Mouse (Mus musculus): Measurements from ENCODE around the gene Elavl1. TPM values are rescaled to one million over a fixed set of nuclear protein-coding genes. Genes with fewer than 3 reads are reported as not detected.
A peak's percentile ranks its signal among the peaks of the same experiment; 100 is the strongest.
"Not testable (repeated sequence)": the region's sequence is repeated elsewhere in the genome, so short reads cannot be mapped to it uniquely, and the experiment has no call there.

Elavl1 gene
- total RNA-seq, 2 experiments from 2014 or later: 50.1 to 55.0 TPM

DNA sequence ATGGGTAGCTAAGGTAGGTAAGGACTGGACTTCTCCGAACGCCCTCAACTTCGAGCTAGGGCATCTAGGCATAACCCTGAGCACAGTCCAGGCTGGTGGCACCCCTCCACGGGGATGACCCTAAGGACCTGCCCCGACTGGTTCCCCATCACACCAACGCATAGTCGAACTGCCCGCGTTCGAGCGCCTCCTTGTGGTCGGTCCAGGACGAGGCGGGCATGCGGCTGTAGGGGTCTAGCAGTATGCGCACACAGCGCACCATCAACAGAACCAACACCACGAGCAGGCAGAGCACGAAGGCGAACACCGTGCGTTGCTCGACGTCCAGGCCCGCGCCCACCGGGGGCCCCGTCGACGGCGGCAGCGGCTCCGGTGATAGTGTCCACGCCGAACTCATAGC, 67.0 kb downstream of the Elavl1 start:
- peak; percentile 81 for DNase-seq

DNA sequence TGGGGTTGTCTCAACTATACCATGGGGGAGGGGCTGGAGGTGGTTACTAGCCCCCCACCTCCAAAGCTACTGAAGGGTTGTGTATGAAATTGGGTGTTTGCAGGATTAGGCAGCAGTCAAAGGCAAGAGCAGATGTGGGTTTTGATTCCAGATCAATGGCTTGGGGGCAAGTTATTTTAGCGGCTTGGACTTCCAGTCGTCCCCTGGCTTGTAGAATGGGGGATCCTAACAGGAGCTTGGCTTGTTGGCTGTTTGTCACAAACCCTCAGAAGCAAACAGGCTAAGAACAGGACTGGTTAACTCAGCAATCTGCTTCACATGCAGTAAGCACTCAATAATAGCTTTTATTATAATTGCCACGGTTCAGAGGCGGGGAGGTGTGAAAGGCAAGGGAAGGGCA, 67.9 kb downstream of the Elavl1 start:
- DNase-seq: no peak

DNA sequence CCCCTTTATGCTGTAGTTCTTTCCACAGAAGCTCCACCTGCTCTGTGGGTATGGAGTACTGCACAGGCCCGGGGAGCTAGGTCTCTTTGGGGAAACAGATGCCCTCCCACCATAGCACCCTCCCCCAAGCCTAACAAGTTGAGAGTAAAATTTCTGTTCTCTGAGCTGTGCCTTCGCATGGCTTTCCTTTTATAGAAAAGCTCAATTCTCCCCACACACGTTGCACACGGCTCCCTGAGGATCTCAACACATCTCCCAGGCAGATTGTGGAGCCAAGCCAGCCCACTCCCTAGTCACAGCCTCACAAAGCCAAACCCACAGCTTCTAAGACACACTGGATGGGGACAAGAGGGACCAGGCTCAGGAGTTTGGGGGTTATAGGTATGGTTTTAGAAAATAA, 68.3 kb downstream of the Elavl1 start:
- no peak for DNase-seq

DNA sequence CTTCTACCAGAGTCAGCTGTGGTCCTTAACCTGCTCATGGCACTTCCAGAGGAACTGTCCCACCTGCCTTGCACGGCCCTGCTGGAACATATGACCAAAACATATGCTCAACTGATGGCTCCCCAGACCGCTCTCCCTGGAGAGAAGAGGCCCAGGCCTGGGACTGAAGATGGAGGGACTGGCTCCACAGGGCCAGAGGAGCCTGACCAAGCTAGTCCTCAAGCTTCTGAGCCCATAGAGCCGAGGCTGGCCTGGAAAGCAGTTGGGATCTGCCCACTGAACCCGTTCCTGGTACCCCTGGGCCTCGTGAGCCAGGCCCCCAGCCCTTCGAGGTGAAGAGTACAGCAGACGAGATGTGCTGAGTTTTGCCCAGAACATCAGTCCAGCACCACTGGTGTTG, 69.7 kb downstream of the Elavl1 start:
- not testable (repeated sequence) for DNase-seq

DNA sequence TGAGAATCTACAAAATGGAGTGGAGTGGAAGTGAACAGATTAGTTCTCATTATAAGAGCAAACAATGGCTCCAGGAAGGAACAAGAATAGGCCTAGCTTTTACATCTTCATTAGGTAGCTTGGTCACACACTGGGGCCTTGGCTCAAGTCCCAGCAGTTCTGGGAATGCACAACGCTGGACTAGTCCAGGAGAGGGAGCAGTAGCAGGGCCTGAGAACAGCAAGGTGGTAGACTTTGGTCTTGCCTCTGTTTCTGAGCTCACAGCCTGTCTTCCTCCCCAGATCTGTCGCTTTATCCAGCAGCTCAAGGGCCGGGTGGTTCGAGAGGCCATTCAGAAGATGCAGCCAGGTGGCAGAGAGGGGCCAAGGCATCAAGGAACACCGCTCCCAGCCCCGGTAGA, 71.2 kb downstream of the Elavl1 start:
- peak; percentile 45 for DNase-seq

DNA sequence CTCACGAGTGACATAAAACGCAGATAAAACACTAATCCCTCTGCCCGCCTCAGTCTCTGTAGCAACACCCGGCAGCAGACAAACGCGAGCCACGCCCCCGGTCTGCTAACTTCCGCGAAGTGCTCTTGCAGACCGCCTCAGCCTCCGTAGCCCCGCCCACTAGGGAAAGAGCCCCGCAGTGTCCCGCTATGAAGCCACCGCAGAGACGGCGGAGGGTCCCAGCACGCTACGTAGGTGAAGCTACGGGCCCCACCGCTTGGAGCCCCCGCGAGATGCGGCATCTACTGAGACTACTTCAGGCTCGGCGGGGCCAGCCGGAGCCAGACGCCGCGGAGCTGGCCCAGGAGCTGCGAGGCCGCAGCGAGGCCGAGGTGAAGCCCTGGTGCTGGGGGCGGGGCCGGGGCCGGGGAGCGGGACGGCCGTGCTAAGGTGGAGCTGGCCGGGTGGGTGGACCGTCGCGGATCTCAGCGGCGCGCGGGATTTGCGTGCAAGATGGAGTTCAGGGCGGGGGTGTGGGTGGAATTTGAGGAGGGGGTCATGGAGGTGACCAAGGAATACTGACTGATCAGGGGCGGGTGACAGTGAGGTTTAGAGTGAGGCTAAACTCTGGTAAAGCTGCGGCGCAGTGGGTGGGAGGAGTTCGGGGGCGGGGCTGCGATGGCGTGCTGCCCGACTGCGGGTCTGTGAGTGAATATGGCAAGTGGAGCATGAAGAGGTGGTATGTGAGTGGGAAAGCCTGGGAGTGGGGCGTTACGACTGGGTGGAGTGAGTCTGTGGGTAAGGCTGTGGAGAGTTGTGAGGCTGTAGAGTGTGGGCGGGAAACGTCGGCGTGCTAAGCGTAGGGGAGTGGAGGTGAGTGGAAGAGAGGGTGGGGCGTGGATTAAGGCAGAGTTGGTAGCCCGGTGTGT, 72.0 kb downstream of the Elavl1 start, which contains the start of gene Snapc2:
Gene Snapc2, plus strand, starts transcription at position 147 of the 908 bp plus-strand sequence.
- peak; percentile 95 for DNase-seq

DNA sequence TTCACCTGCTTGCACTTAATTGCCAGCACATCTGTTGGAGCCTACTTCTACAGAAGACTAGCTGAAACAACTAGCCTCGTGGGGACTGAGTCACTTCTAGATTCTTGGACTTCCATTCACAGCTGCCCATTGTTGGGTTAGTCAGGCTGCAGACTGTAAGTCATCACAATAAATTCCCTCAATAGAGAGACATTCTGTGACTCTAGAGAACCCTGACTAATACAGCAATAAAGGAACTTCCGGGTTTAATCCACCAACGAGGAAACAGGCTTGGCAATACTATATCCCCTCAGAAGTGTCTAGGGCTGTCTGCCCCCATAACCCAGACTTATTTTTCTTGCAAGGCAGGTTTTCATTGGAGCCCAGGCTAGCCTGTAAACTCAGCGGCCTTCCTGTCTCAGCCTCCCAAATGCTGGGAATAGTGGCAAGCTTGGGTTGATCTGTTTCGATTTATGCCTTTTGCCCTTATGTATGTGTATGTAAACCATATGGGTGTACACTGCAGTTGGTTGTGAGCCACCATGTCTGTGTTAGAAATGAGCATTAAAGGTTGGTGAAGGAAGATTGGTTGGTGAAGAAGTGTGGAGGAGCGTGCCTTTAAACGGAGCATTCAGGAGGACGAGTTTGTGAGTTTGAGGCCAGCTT, 73.0 kb downstream of the Elavl1 start:
- no peak for DNase-seq

DNA sequence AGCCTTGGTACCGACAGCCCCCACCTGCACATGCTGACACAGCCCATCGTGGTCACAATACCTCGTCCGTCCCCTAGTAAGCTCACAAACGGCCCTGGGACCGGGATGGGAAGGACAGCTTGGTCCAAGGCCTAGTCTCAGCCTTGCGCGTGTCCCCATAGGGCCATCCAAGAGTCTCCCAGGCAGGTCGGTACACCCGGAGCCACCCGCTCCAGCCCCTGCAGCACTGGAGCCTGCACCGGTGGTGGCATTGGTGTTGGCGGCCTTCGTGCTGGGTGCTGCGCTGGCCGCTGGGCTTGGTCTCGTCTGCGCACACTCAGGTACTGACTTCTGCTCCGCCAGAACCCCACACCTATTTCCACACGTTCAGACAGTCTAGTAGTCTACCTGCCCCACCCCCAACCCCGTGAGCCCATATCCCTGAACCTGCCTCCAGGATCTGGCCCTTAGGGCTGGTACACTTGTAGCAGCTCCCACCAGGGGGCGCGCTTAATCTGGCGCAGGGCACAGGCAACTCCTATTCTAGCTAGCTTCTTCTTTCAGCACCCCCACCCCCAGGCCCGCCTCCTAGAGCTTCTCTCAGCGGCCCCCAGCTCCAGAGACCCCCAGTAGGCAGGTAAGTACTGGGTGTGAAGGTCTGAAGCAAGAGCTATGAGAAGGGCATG, 74.8 kb downstream of the Elavl1 start:
- peak; percentile 92 for DNase-seq

DNA sequence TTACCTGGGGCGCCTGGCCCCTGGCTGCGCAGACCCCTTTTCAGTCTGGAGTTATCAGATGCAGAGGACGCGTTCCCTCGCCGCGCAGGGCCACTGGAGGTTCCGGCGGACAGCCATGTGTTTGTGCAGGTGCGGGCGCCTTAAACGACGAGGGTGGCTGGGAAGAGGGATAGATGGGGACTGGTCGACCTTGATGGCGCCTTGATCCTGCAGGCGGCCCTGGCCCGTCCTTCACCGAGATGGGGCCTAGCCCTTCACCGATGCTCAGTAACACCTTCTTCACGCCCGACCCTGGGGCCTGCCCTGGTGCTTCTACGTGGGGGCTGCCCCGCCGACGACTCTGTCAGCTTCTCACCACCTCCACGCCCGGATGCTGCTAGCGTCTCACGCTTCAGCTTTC, 76.0 kb downstream of the Elavl1 start:
- peak; percentile 59 for DNase-seq

DNA sequence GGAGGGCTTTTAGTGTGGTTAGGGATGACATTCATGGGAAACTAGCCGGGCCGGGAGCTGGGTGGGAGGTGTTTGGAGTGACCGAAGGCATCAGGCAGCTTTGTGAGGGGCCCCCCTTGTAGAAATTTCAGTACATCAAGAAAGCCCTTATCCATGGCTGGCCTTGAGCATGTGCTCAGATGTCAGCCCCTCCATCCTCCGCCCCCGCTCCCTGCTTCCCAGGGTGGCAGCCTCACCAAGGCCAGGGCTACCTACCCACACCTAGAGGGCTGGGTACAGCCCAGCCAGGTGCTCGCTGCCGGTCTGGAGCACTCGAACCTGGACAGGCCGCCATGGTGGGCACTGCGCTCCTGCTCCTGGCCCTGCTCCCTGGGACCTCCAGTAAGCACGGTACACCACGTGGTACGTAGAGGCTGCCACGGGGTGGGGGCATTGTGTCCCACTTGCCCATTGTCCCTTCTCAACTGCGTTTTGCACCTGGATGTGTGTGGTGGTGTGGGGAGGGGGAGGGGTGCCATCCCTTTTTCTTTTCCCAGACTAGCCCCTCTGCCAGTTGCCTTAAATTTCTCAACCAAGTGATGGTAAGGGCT, 77.2 kb downstream of the Elavl1 start, which contains the start of gene Tgfbr3l:
Gene Tgfbr3l, plus strand, starts transcription at position 264 of the 590 bp plus-strand sequence.
- DNase-seq: no peak

DNA sequence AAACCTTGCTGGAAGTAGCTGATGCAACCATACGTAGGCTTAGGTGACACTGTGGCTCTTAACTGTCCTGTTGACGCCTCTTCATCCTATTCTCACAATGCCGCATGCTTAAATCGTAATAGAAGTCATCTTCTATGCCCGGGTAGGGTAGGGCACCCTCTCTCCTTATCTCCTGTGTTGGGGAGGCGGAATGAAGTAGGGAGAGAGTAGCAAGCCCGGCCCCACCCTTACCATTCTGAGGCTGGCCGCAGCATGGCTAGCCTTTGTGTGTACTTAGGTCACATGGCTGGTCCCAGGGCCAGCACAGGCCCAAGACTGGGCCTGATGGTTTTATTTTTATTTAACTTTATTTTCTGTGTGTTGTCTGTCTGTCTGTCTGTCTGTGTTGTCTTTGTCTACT, 78.0 kb downstream of the Elavl1 start:
- no peak for DNase-seq

DNA sequence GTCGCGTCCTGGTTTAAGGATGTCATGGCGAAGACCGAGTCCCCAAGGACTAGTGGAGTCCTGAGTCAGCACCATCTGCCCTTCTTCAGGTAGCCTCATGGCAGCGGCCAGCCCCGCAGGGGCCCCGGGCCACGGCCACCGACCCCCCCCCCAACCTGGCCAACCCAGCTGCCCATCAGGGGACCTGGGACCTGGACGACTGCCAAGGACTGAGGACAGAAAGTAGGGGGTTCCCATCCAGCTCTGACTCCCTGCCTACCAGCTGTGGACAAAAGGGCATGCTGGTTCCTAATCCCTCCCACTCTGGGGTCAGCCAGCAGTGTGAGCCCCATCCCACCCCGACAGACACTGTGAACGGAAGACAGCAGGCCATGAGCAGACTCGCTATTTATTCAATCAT, 79.5 kb downstream of the Elavl1 start:
- DNase-seq: no peak

DNA sequence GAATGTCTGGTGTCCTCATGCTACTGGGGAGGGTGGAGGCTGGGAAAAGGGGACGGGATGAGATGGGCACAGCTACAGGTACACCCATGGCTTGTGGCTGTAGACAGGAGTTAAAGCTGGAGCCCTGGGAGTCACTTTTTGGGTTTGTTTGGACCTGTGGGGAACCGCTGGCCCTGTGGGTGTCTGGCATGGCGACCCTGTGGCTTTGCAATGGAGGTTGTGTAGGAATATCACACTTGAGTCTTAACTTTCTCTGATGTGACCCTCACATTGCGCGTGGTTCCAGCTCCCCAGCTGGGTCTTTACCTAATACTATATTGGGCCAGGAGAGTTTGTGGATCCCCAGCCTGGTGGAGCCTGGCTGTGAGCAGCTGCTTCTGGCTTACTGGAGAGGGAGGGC, 80.2 kb downstream of the Elavl1 start:
- no peak for DNase-seq

DNA sequence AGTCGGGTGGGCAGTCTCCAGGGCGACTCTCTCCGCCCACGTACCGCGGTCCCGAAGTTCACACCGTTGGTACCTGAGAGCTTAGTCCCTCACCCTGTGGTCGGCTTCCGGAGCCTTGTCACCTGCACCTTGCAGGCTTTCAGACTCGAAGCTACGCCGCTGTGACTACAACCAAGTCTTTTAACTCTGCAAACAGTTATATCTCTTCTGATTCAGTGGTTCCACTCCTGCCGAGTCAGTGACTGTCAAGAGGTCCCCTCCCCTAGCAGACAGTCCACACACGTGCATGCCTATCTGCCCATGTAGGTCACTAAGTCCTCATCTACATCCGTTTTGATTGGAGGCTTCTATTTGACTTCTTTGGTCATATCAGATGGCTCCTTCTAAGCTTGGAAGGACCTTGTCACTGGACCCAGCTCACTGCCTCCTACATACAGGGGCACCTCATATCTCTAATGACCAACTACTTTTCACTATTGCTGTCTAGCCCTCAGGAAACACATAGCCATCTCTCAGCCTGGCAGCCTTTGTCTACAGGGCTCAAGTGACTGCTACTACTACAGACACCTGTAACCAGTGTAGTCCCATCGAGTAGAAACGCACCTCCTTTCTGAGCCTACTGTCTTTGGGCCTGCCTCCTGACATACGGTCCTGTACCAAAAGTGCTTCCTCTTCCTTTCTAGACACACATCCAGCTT, 85.9 kb downstream of the Elavl1 start:
- no peak for DNase-seq

DNA sequence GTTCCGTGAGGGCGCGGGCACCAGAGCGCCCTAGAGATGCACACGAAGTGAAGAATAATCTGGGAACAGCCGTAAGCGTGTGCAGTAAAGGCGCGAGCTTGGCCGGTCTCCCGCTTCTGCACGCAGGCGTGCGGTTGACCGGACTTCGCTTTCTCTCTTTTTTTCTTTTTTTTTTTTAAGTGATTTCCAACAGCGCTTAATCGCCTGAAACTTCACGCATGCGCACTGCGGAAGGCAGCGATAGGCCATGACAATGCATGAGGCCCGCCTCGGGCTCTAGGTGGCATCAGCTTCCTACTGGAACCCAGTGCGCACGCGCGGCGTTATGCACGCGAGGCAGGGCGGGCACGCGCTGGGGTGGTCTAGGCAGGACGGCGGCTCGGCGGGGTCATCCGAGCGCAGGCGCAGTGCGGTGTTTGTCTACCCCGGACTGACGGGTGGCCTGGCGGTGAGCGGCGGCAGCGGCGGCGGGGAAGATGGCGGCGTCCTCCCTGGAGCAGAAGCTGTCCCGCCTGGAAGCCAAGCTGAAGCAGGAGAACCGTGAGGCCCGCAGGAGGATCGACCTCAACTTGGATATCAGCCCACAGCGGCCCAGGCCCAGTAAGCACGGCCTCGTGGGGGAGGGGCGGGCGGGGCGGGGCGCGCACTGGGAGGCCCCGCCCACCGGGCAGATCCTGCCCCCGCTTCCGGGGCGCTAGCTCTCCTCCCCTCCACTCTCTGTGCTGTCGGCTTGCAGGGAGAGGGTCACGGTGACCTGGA, 86.6 kb downstream of the Elavl1 start, which contains the start of the genes Map2k7 and Gm49320:
Gene Map2k7, plus strand, starts transcription at position 307 of the 759 bp plus-strand sequence.
Gene Gm49320, plus strand, starts transcription at position 432 of the 759 bp plus-strand sequence.
- DNase-seq: peak; percentile 100

DNA sequence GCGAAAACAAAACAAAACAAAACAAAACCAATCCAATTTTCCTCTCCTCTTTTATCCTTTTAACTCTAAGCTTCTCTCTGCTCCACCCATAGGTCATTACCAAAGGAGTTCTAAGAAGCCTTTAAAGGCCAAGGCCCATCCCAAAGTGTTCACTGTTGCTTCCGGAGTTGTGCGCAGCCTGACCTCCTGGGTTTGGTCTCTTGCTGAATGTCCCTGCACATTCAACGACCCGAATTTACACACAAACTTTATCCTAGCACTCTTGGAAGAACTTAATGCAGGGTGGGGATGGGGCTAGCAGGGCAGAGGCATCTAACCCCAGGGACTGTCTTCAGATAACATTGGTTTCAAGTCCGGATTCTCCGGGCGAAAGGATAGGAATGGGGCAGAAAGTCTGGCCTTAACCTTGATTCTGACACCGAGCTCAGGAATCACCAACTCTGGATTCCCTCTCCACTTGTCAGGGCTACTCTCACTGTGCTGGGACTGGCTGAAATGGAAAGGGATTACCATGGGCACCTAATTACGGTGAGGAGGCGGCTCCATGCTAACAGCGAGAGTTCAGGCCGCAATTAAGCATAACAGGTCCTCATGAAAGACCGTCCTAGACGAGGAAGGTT, 87.3 kb downstream of the Elavl1 start:
- DNase-seq: no peak
